Mouse (Mus musculus) spleen, adult 2 months (tissue): ENCODE results near the gene Gmfg. TPM values are rescaled to one million over a fixed set of nuclear protein-coding genes. Genes with fewer than 3 reads are reported as not detected.

Source experiments
- DNase-seq, 2 experiments: peaks; one replicate each; pipeline versions ENCODE4 v3.0.0 to v3.0.0-alpha.2; 2012 to 2021; ENCODE audit warnings: low spot score in 2 of 2, low read depth in 1 of 2
- H3K27ac ChIP-seq: fragments of 200-500 bp; 2 replicates; pipeline ENCODE4 v1.5.1; 2012; ENCODE audit warnings: low read length, inconsistent platforms; ENCODE audit not compliant: insufficient read depth
- H3K27me3 ChIP-seq: fragments of 200-500 bp; 2 replicates; pipeline ENCODE4 v1.6.1; 2012; ENCODE audit warnings: mild to moderate bottlenecking, moderate library complexity, low read length, inconsistent platforms; ENCODE audit not compliant: control insufficient read depth, insufficient read depth
- H3K36me3 ChIP-seq: fragments of 200-500 bp; 2 replicates; pipeline ENCODE4 v1.6.1; 2012; ENCODE audit warnings: mild to moderate bottlenecking, low read length, inconsistent platforms; ENCODE audit not compliant: control insufficient read depth, insufficient read depth
- H3K4me1 ChIP-seq: fragments of 200-500 bp; 2 replicates; pipeline ENCODE4 v1.6.1; 2011; ENCODE audit warnings: inconsistent platforms; ENCODE audit not compliant: control insufficient read depth, insufficient read depth, insufficient read length
- H3K4me3 ChIP-seq: fragments of 200-500 bp; 2 replicates; pipeline ENCODE4 v1.5.1; 2011; ENCODE audit warnings: mild to moderate bottlenecking, inconsistent platforms; ENCODE audit not compliant: insufficient read depth, insufficient read length; ENCODE audit errors: extremely low read depth
- CTCF ChIP-seq: fragments of 200-500 bp; IDR thresholded peaks from 2 replicates; pipeline ENCODE4 v1.5.1; 2011; ENCODE audit warnings: mild to moderate bottlenecking, inconsistent platforms; ENCODE audit not compliant: insufficient read depth, insufficient read length, insufficient replicate concordance; ENCODE audit errors: extremely low read depth
- POLR2A ChIP-seq: fragments of 200-500 bp; IDR thresholded peaks from 2 replicates; pipeline ENCODE4 v1.6.1; 2011; ENCODE audit warnings: low read depth, low read length, inconsistent platforms
- WGBS: fragments of 180-500 bp; shearing (Covaris S2); methylation state at CpG from one replicate; pipeline ENCODE4 v1.1.7; 2018; 5-methylcytosine and 5-hydroxymethylcytosine counted together
- polyA plus RNA-seq: library from polyadenylated mRNA; depleted of rRNA; stranded (reverse); fragments of >200 nt; gene quantifications from 2 replicates; pipeline ENCODE4 v1.2.3, GENCODE M21; 2012

Gene Gmfg
- polyA plus RNA-seq, 1 experiment = 46.2 TPM

GRCm38 (mm10) chr7:28447101-28447830 is 10.0 kb downstream of the Gmfg start:
- peaks cover 5% of the 10 kb centered on the region for H3K36me3 ChIP-seq
- H3K4me3 ChIP-seq = no peak overlapping the region
- DNase-seq = no peak
- peaks cover 3% of the 10 kb centered on the region for H3K4me1 ChIP-seq
- 84% methylated on average over 12 of the region's 12 CpGs for WGBS
- H3K27ac ChIP-seq = no peak overlapping the region
- no peak for TF ChIP-seq CTCF
- H3K27me3 ChIP-seq = peaks cover 5% of the 10 kb centered on the region

GRCm38 (mm10) chr7:28447865-28448820 is 10.9 kb downstream of the Gmfg start:
- H3K4me1 ChIP-seq = peaks cover 6% of the 10 kb centered on the region
- peaks cover 5% of the 10 kb centered on the region for H3K27me3 ChIP-seq
- no peak overlapping the region for H3K4me3 ChIP-seq
- no peak overlapping the region for H3K27ac ChIP-seq
- peaks cover 5% of the 10 kb centered on the region for H3K36me3 ChIP-seq
- DNase-seq = no peak
- WGBS = 79% methylated on average over 13 of the region's 13 CpGs
- no peak for TF ChIP-seq CTCF
- no peak for TF ChIP-seq POLR2A

- Histone ChIP-seq H3K36me3 (peaks cover 2% of the 10 kb centered on the region; the same call in 1 of the 2 replicates), H3K27ac (no peak within 1 kb of the TSS), H3K27me3 (peaks cover 5% of the 10 kb centered on the region), H3K4me1 (peaks cover 6% of the 10 kb centered on the region), H3K4me3 (peak within 1 kb of the TSS; percentile 55)
- WGBS = 1% methylated on average over 36 of the region's 97 CpGs
- DNase-seq = no peak
- TF ChIP-seq POLR2A (no peak), CTCF (no peak)
These were observed 14.5 kb downstream of the Gmfg start, which contains the start of gene Lrfn1 for GRCm38 (mm10) chr7:28451531-28452360. Gene Lrfn1, plus strand, starts transcription at chr7:28451980.

- TF ChIP-seq CTCF (no peak), POLR2A (no peak)
- H3K27ac ChIP-seq = no peak overlapping the region
- 8% methylated on average over 23 of the region's 24 CpGs for WGBS
- peaks cover 5% of the 10 kb centered on the region for H3K27me3 ChIP-seq
- peaks cover 2% of the 10 kb centered on the region; the same call in 1 of the 2 replicates for H3K36me3 ChIP-seq
- DNase-seq = no peak
- H3K4me1 ChIP-seq = peaks cover 6% of the 10 kb centered on the region
- peak overlapping the region; percentile 55 for H3K4me3 ChIP-seq
These were observed 15.2 kb downstream of the Gmfg start for GRCm38 (mm10) chr7:28452361-28453005.

- whole genome bisulfite sequencing = 87% methylated on average over 5 of the region's 5 CpGs
- Histone ChIP-seq H3K27me3 (no peaks in the 10 kb centered on the region), H3K27ac (no peak overlapping the region), H3K4me3 (no peak overlapping the region), H3K4me1 (no peaks in the 10 kb centered on the region), H3K36me3 (no peaks in the 10 kb centered on the region)
- TF ChIP-seq POLR2A (no peak), CTCF (no peak)
- DNase-seq = no peak
These were observed 23.1 kb downstream of the Gmfg start for GRCm38 (mm10) chr7:28460361-28460760.

- H3K27me3 ChIP-seq = peaks cover 7% of the 10 kb centered on the region; the same call in 1 of the 2 replicates
- TF ChIP-seq CTCF (no peak), POLR2A (no peak)
These were observed 25.5 kb downstream of the Gmfg start for GRCm38 (mm10) chr7:28462769-28463168.

More at GRCm38 (mm10) chr7:28462769-28463168, 25.5 kb downstream of the Gmfg start:
- DNase-seq = no peak
- H3K4me1 ChIP-seq = peaks cover 6% of the 10 kb centered on the region; the same call in 1 of the 2 replicates
- WGBS = 81% methylated on average over 2 of the region's 2 CpGs
- no peaks in the 10 kb centered on the region for H3K36me3 ChIP-seq
- H3K27ac ChIP-seq = no peak overlapping the region
- H3K4me3 ChIP-seq = no peak overlapping the region
